Mouse (Mus musculus): ENCODE measurements at regions not wholly inside any gene's neighbourhood (a gene's known extent, or its start where the extent isn't known, plus 50 kb on each side); places are given as distances from the start of the nearest gene placed in this dataset.

DNA sequence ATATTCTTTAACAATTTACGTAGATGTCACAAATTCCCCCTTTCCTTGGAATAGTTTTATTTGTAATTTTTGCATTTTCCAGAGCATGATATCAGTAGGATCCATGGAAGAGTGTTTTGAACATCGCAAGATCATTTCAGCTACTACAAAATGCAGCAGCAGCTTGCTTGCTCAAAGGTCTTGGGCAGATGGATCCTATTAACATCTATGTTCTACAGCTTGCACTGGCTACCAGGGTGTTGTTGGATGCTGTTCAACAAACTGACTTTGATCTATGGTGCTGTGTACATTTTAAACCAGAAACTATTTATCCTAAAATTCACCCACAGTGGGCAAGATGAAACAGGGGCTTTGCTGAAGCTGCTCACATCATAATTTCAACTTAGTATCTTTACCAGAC, 448.5 kb upstream of the Hsf2 start:
- TF ChIP-seq POLR2A (IDR thresholded peaks at IDR 0.05; ENCODE audit: low read depth, low read length): no peak
- no peak for TF ChIP-seq CTCF (IDR thresholded peaks at IDR 0.05; ENCODE audit: borderline replicate concordance, insufficient read depth, low read length)
